Mouse (Mus musculus): Measurements from ENCODE around the gene Nrsn1.

DNA sequence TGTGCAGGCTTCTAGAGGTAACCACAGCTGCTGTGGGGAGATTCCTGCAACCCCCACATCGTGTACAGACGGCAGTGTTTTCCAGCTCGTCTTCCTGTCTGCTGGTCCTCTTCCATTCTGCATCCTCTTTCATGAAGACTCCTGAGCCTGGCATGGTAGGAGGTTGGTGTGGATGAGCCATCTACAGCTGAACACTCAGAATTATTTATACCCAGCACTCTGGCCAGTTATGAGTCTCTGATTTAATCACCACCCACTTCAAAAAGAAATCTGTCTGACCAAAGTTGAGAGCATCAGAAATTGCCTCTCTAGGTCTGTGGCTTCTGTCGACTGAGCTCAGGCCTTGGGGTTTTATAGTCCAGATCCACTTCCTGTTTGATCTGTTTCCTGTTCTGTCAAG is 1.9 kb upstream of the Nrsn1 start:
- TF ChIP-seq CTCF (IDR thresholded peaks at IDR 0.05; ENCODE audit: low read depth, low read length) (no peak), POLR2A (IDR thresholded peaks at IDR 0.05; ENCODE audit: borderline replicate concordance, low read depth, low read length) (no peak)

All from bone marrow macrophage, adult 2 months (primary cell).